Mouse (Mus musculus): ENCODE data around the gene Mcm7. TPM values are rescaled to one million over a fixed set of nuclear protein-coding genes. Genes with fewer than 3 reads are reported as not detected.

Gene Mcm7
- polyA plus RNA-seq (2017; shearing (Covaris generic)) = 85.2 TPM

DNA sequence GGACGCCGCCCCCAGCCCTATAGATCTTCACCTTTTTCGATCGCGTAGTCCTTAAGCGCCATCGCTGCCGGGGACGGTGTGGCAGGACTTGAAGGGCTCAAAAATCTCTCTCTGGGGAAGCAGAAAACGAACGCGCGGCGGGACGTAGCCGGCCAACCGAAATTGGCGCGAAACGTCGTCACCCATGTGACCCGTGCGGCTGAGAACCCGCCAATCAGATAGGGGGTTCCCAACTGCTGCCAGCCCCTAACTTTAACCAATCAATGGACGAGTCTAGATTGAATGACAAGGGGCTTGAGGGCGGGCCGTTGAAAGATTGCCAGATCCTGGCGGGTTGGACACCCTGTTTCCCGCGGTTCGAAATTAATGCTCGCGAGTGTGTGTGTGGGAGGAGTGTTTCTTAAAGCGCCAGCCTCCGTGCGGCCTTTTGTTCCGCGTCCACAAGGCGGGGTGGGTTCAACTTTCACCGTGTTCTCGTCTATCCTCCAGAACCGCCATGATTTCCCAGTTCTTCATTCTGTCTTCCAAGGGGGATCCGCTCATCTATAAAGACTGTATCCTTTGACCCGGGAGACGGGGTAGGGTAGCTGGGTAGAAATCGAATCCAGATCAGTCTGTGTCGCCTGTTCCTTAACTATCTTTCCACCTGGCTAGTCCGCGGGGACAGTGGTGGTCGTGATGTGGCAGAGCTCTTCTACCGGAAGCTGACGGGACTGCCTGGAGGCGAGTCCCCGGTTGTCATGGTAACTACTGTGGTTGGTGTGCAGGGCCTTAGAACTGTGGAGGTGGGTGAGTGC is at the start of gene Mcm7, which contains the start of gene Ap4m1:
Gene Mcm7 (minus strand): TSS at position 728 of the 797 bp plus-strand sequence.
Gene Ap4m1 (plus strand): TSS at position 308 of the 797 bp plus-strand sequence.

DNA sequence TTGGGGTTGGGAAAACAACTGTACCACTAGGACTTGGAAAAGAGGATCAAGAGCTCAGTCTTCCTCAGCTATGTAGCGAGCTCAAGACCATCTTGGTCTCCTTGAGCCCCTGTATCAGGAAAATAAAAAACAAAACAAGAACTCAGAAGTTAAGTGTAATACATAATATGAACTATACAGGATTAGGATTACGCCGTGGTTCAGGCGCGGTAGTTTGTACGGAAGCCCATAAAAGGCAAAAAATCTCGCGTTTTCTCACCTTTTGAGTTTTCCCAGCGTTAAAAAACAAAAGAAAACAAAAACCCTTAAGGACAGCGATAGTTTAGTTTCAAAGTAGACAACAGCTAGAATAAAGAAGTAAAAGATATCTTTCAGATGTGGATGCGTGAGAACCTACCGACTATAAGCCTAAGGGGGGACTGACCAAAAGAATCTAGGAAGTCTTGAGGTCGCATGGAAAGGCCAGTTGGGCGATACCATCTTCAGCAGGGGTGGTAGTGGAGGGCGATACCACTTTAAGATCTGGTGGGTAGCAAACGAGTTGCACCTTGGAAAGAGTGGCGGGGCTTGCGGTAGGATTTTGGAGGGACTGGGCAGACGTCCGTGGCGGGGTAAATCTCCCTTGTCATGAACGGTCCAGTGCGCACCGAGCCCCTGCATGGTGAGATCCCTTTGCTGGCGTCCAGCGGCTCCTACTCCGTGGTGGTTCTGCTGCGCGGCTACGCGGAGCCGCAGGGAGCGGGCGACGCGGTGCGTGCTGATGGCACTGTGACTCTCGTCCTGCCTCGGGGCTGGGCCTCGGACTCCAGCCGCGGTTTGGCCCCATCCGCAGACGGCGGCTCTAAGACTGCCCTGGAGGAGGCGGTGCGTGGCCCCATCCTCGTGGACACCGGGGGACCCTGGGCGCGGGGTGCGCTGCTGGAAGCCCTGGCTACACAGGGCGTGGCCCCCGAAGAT is 21.8 kb upstream of the Mcm7 start, which contains the start of gene Mblac1:
Gene Mblac1 (plus strand): TSS at position 544 of the 957 bp plus-strand sequence.

DNA sequence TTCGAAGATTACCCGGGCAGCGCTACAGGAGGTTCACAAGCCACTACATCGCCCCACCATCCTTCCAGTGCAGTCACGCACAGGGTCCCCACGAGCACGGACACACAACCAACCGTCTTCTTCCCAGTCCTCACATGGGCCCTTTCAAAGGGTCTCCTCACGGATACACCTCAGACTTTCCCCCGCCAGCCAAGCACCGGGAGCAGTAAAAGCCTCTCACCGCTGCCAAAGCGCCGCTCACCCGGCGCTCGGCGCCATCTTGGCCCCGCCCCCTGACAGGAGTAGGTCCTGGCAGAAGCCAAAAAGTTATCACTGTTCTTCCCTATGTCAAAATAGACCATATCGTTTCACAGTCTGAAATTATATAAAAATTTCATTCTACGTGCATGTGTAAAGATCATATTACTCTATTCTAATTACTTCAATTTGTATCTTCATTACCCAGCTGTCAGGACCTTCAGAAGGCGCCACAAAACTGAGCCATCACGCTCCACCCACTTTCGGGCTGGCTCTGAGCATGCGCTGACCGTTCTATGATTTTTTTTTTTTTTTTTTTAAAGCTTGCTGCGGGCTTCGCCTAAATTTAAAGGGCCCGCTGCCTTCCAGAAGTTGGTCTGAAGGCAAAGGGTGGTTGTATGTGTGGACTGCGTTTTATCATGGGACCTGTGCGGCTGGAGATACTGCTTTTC is 14.9 kb upstream of the Mcm7 start, which contains the start of the genes Taf6 and Cnpy4:
Gene Taf6 (minus strand): TSS at position 502 of the 689 bp plus-strand sequence.
Gene Cnpy4 (plus strand): TSS at position 536 of the 689 bp plus-strand sequence.

DNA sequence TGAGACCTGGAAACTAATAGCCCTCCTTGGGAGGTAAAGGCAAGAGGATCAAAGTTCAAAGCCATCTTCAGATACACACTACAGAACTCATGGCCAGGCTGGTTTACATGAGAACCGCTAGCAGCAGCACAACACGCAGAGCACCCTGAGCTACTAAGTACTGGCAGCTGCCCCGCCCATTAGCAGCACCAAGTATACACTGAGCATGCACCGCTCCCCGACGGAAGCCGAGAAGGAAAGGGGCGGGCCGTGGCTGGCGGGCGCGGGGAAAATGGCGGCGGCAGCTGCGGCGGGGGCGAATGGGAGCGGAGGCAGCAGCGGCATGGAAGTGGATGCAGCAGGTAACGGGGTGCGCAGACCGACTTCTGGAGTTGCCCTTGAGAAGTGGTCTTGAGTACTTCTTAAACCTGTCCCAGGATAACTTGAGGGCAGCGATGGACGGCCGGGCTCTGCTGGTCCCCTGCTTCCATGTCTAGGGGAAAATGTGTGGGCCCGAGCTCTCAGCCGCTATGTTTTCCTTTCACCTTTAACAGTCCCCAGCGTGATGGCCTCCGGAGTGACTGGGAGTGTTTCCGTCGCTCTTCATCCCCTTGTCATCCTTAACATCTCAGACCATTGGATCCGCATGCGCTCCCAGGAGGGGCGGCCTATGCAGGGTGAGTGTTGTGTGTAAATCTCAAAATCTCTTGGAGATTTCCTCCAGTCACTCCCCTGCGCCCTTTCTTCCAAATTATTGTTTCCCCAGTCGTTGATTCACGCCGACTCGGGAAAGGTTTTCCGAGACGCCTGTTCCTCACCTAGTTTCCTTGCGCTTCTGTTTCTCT is 11.2 kb downstream of the Mcm7 start, which contains the start of gene Cops6:
Gene Cops6 (plus strand): TSS at position 230 of the 824 bp plus-strand sequence.

GRCm38 (mm10) chr5:138155443-138155976 is 16.7 kb downstream of the Mcm7 start, which contains the start of gene Zfp113:
TSS of gene Zfp113 (minus strand) at chr5:138155744.

GRCm38 (mm10) chr5:138116255-138117198 is 55.7 kb downstream of the Mcm7 start, which contains the start of gene Zscan21:
TSS of gene Zscan21 (plus strand) at chr5:138116903.

Other genes starting within 250 kb of the Mcm7 start
- gene Gjc3, start 209.3 kb downstream of the Mcm7 start, polyA plus RNA-seq (2017; shearing (Covaris generic)) = not detected
- not detected for gene Azgp1, start 190.9 kb downstream of the Mcm7 start, polyA plus RNA-seq (2017; shearing (Covaris generic))
- gene Smok3a, start 151.2 kb downstream of the Mcm7 start, polyA plus RNA-seq (2017; shearing (Covaris generic)) = not detected
- gene Smok3b, start 151.0 kb downstream of the Mcm7 start, polyA plus RNA-seq (2017; shearing (Covaris generic)) = 0.17 TPM
- not detected for gene Smok3c, start 119.2 kb downstream of the Mcm7 start, polyA plus RNA-seq (2017; shearing (Covaris generic))
- gene Zkscan1, start 87.3 kb downstream of the Mcm7 start, polyA plus RNA-seq (2017; shearing (Covaris generic)) = 16.0 TPM
- 23.6 TPM for gene Zscan21, start 55.5 kb downstream of the Mcm7 start, polyA plus RNA-seq (2017; shearing (Covaris generic))
- gene Zfp113, start 16.7 kb downstream of the Mcm7 start, polyA plus RNA-seq (2017; shearing (Covaris generic)) = 20.1 TPM
- gene Cops6, start 11.4 kb downstream of the Mcm7 start, polyA plus RNA-seq (2017; shearing (Covaris generic)) = 208 TPM
- 10.9 TPM for gene Ap4m1, start 420 bp downstream of the Mcm7 start, polyA plus RNA-seq (2017; shearing (Covaris generic))
- gene Taf6, start 15.0 kb upstream of the Mcm7 start, polyA plus RNA-seq (2017; shearing (Covaris generic)) = 50.7 TPM
- 16.3 TPM for gene Cnpy4, start 15.1 kb upstream of the Mcm7 start, polyA plus RNA-seq (2017; shearing (Covaris generic))
- 1.5 TPM for gene Mblac1, start 21.9 kb upstream of the Mcm7 start, polyA plus RNA-seq (2017; shearing (Covaris generic))
- gene Nxpe5, start 53.5 kb upstream of the Mcm7 start, polyA plus RNA-seq (2017; shearing (Covaris generic)) = 0.10 TPM
- 79.6 TPM for gene Lamtor4, start 83.1 kb upstream of the Mcm7 start, polyA plus RNA-seq (2017; shearing (Covaris generic))
- 40.7 TPM for gene BC037034, start 91.6 kb upstream of the Mcm7 start, polyA plus RNA-seq (2017; shearing (Covaris generic))
- 0.37 TPM for gene Gal3st4, start 100.4 kb upstream of the Mcm7 start, polyA plus RNA-seq (2017; shearing (Covaris generic))
- gene Gm43720, start 107.5 kb upstream of the Mcm7 start, polyA plus RNA-seq (2017; shearing (Covaris generic)) = 0.12 TPM
- 1.4 TPM for gene Gpc2, start 107.6 kb upstream of the Mcm7 start, polyA plus RNA-seq (2017; shearing (Covaris generic))
- gene Stag3, start 107.8 kb upstream of the Mcm7 start, polyA plus RNA-seq (2017; shearing (Covaris generic)) = 0.77 TPM
- 6.1 TPM for gene Pvrig, start 169.5 kb upstream of the Mcm7 start, polyA plus RNA-seq (2017; shearing (Covaris generic))